Mouse (Mus musculus): ENCODE data around the gene Nav3.

Nav3 gene

DNA sequence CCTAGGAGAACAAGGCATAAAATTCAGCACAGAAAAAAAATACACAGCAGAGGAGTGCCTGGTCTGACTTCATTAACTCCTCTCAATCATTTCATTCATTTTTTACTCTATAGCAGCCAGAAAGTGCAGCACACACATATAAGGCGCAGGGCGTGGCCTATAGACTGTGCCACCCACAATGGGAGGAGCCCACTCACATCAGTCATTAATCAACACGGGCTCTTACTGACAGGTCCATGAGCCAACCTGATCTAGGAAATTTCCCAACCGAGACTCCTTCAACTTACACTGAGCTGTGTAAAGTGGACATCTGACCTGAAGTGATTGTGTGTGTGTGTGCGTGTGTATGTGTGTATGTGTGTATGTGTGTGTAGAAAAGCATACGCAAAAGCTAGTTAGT is 286.6 kb downstream of the Nav3 start:
- no peak for DNase-seq

DNA sequence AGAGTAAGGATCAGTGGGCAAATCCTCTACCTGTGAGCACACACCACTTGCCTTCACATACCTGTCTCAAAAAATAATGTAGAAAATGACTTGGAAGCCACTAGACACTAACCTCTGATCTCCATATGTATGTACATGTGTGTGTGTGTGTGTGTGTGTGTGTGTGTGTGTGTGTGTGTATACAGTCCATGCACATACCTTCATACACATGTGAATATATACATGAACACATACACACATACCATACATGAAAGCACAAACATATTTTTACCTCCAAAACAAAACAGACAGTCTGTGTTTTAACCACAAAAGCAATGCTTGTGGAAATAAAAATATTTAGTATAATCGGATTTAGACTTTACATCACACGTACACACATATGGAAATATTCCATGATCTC is 287.1 kb downstream of the Nav3 start:
- DNase-seq: no peak

DNA sequence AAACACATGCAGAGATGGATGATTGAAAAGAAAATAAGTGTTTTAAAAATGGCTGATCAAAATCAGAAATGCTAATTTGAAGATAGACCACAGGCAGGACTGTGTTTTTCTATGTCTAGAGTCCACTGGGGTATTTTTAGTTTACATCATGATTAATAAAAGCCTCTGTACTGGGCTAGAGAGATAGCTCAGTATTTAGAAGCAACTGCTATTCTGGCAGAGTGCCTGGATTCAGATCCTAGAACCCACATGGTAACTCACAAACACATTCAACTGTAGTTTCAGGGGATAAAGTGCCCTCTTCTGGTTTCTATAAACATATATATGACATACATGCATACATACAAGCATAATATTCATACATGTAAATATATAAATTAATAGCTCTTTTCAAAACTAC is 293.4 kb downstream of the Nav3 start:
- no peak for DNase-seq

DNA sequence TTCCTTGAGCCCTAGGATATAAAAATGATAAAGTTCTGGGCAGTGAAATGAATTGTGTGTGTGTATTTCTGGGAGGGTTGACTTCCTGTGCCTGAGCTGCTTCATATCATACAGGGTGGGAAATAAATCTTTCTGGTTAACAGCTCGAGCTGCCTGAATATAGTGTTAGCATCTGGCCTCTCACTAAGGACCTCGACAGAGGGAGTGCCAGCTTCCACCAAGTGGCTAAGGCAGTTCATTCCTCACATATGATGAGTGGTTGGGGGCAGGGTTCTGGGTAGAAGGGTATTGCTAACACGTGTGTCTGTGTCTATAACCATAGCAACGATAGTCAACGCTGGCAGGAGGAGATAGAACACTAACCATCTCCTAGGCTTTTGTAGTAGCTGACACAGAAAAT is 295.1 kb downstream of the Nav3 start:
- DNase-seq: no peak

DNA sequence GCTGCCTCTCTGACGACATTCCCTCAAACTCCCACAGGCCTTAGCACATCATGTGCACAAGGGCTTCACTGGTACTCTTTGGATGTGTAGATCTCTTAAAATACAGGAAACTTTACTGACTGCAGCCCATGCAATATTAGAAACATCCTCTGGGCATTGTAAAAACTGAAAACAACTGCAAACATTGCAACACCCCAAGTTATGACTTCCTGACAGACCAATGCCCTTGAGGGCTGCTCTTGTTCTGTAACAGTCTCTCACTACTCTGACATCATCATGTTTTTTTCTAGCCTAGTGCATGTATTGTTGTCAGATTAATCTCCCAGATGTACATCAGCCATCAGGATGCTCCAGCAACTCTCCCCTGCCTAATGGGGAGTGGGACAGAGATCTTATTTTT is 296.5 kb downstream of the Nav3 start:
- no peak for DNase-seq

DNA sequence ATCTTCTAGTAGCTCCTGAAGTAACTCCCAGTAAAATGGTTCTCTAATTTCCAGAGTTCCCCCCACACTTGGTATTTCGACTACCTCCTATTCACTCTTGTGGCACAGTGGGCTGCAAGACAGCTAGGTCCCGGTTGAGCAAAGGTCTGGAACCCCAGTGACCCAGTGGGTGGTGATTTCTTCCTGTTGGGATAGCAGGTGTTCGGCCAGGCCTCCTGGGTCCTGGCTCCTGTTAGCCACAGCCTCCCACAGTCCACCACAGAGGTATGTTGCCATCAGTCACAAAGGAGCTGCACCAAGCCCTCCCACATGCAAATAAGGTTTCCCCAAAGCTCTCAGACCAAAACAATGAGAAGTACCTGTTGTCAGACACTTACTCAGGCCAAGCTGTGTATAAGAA is 297.9 kb downstream of the Nav3 start:
- no peak for DNase-seq

DNA sequence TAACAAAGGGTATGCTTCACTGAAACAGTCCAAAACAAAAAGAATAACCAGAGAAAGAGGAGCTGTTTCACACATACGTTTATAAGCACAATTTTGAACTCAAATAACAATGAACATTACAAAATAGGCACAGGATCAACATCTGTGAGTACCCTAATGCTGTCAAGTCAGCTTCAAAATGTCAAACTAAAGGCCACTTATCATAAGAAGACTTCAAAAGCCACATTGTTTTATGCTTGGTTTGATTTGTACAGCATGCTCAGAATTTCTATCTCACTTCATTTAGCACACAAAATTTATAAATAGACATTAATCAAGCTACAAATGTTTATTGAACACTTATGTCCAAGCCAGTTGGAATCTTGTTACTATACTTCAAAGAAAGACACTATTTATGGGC is 299.6 kb downstream of the Nav3 start:
- DNase-seq: no peak

DNA sequence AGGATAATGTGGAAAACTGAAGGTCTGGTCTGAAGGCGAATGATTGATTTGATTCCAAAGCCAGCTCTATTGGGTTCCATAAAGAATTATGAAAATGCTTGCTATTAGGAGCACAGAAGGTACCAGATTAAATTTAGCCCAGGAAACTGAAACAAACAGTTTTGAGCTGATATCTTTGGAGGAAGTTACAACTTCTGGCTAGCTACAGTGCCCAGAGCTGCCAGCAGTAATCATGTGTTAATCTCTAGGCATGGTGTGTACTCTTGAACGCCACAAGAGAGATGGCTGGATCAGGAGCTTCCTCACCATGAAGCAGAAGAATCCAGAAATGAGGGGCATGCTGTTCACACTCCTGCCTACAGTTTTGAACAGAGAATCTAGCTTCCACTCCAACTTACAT is 300.5 kb downstream of the Nav3 start:
- DNase-seq: no peak

DNA sequence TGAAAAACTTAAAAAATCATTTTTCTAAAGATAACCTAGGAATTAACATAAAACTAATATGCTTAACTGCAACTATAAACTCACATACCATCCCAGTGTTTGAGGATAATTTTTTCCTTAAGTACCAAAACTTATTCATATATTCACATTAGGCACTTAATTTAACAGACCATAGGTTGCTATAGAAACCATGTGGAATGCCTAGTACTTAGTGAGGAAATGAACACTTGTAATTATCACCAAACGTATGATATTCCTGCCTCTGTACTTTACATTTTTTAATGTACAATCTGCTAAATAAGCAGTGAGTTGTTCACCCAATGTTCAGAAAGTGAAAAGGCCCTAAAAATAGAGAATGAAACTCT is 301.1 kb downstream of the Nav3 start:
- DNase-seq: no peak

DNA sequence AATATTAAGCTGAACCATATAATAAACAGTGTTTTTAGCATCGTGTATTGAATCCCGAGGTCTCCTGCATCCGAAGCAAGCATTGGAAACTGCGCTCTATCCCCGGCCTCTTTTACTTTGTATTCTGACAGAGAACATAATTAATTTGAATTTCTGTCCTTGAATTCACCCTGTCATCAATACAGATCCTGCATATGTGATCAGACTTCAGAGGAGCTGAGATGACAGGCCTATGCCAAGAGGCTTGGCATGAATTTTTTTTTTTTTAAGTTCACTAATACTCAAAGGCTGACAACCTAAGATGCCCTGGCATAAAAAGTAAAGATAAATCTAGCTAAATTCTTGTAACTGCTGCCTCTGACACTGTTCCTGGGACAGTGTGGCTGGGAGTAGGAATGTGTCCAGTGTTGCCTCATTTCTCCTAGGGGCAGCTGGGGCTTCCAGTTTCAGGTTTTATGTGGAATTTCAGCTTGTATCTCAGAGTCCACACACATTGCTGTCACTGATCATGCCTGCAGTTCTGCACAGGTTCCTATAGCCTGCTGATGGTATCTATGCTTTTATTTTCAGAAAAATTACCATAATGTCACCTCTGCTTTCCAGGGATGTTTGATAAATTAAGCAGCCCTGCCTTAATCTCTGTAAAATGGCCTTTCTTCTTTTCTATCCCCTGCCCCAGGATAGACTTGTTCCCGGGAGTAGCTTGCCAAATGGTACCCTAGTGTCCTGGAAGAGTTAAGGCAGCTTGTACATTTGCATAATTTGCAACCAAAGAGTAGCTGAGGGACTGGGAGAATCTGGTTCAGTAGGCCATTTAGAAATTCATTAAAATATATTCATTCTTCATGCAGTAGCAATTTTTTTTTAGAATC is 301.8 kb downstream of the Nav3 start:
- no peak for DNase-seq

DNA sequence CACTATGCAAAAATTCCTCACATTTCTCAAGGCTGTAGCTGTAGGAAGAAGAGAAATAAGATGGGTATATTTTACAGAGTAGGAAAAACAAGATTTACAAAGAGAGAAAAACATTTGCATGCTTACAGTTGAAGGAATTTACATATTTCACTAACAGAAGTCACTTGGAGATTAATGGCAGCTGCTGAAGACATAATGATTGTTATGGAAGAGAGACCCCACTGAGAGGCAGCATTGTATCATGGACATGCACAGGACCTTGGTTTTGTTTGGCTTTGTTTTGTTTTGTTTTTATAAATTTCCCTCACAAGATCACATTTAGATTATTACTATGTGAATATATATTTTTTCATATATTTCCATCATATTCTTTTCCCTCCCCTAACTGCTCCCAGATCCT is 335.4 kb downstream of the Nav3 start:
- DNase-seq: no peak

DNA sequence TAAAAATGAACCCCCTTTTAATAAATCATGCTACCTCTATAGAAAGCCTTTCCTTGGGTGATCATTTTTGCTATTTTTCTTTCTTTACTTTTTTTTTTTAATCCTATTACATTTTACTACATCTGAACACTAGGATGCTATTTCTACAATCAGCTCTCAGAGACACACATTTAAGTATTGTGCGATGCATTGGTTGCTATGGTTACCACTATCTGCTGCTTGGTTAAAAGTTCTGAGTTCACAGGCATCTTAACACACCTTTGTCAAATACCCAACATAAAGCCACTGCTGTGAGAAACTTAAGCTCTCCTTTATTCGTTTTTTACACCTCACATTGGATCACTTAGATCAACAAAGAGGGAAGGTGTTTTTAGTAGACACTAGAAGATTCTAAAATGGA is 338.7 kb downstream of the Nav3 start:
- DNase-seq: no peak

DNA sequence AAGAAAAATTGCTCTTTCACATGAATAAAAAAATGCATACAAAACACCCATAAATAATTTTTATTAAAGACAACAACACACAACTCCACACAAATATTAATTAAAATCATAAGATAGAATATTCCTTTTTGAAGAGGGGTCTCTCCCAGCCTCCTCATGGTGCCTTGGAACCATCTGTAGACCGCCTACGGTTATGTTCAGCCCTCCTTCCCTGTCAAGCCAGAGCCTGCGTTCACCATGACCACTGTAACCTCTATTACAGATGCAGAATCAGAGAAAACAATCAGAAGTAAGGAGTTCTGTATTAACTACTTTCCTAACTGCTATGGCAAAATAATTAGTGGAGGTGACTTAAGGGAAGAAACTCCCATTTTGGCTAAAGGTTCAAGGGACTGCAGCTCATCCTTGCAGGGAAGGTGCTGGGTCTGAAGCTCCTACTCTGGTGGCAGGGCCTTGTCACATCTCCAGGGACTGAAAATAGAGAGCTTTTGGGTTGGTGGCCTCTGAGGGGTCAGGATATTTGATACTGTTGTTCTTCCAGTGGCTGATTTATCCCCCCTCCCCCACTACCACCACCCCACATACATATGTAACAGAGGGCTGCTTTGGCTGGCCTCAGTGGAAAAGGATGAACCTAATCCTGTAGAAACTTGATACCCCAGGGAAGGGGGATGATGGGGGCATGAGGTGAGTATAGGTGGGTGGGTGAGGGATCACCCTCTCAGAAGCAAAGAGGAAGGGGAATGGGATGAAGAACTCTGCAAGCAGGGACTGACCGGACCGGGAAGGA is 343.1 kb downstream of the Nav3 start:
- no peak for DNase-seq

DNA sequence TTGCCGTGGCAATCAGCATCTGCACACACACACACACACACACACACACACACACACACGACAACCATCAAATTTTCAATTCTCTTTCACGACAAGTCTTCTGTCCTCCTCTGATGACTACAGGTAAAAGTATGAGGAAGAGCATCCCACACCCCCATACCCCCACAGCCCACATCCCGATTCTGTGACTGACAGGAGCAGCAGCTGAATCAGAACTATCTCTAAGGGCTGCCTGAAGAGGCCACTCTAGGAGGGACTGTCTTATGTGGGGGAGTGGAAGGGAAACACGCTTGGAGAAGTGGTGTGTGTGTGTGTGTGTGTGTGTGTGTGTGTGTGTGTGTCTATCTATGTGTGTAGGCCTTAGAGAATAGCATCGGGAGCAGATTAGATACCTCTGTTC is 352.7 kb downstream of the Nav3 start:
- DNase-seq: no peak

DNA sequence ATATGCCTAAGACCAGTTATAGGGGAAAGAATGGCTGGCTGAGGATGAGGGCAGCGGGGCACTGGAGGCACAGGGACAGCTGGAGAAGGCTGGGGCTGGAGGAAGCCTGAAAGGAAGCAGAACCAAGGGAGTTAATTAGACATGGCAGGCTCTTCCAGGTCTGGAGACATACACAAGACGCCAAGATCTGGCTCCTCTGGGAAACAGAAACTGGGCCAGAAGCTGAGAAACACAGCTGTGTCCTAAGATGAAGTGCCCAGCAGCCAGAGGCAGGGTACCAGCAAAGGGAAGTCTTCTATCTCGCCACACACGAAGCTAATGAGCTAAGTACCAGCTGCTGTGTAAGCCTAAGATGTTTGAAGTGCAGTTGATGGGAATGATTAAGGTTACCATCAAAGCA is 353.8 kb downstream of the Nav3 start:
- peak in 1 of 2 experiments; percentile 1 for DNase-seq

DNA sequence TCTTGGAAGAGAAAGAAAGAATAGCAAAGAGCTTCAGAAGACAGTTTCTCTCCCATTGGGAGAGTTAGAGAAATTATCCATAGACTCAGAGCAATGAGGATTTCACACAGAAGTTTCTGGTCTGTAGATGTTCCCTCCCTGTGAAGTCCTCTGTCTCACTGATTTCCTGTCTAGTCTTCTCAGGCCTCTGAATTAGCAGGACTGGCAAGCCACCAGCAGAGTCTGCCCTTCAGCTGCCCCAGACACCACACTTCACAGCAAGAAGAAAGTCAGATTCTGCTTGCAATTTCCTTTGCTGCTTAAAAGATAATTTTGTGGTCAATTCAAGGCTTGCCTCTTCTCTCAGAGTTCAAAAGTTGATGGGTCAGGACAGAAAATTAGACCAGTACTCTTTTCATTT is 361.6 kb downstream of the Nav3 start:
- no peak for DNase-seq

DNA sequence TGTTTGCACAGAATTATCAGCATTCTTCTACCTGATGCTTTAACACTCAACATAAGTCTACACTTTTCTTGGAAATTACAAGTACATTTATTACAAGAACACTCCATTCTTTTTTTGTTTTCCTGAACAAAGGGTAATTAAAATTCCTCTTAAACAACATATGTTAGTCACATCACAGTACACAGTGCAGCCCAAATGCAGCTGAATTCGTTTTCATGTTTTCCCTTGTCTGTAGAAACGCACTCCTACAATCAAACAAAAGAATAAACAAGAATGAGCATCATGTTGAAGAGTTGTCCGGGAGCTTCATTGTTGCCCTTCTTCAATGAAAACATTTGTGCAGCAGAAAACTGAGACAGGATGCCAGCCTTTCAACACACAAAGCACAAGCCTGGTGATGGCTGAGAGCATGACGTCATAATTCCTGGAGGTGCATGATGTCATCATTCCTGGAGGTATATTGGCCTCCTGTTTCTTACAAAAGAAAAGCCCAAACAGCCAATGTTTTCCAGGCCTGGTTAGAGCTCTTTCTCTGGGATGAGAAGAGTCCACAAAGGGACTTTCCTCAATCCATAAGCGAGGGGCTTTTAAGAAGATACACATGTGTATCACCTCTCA is 367.5 kb downstream of the Nav3 start:
- no peak for DNase-seq

DNA sequence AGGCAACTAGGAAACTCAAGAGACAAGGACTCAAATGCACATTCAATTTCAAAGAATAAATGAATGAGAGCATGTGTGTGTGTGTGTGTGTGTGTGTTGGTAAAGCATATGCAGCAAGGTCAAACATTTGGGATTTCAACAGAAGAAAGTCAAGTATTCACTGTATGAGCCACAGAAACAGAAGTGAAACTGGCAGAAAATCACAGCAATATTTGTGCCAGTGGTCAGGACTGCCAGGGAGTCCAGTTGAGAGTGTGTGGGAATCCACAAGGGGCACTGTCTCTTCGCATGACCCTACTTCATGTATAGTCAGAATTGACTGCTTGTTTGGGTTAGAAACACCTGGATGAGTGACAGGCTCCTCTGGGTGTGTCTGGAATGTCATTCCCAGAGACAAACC is 370.1 kb downstream of the Nav3 start:
- DNase-seq: no peak

DNA sequence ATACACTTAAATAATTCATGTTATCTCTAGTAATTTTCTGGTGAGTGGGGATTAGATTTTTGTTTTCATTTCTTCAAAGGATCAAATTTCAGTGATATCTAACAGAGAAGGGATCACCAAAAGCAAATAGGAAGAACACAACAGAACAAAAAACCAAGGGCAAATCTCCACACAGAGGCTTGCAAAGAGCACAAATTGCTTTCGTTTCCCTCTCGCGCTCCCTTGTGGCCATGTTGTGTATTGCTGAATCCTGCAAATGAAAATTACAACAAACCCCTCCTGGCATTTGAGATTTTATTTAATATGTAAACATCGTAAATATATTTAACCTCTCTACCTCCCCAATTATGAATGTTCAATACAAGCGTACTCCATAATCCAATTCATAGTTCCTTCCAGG is 370.8 kb downstream of the Nav3 start:
- peak in 1 of 2 experiments; percentile 3 for DNase-seq

DNA sequence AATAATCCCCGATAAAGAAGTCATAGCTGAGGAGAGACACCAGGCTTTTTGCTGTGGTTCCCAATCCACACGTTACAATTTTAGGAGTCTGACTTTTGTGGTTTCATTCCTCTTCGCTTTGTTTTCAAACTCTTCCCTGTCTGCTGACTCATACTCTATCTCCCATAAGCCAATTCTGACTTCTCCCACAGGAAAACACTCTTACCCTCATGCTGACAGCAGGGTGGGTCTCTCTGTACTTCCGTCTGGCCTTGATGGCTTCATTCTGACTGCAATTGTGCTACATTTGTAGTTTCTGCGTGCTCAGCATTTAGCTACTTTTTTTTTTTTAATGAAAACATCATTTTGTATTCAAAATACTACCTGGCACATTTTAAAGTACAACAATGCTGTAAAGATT is 379.4 kb downstream of the Nav3 start:
- DNase-seq: no peak

DNA sequence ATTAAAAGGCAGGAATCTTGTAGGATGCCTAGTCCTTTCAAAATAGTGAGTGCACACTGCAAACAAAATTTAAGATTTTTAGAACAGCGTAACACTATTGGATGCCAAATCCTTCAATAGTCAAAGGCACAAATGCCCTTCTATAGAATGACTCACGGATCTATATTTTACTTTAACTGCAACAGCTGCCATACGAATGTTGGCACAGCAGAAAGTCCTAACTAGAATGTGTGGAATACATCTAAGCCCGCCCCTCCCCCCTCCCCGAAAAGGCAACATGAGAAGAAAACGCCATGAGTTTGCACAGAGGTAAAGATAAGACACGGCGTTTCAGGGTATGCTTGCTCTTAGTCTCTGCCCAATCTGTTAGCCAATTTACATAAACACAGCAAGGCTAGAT is 383.6 kb downstream of the Nav3 start:
- DNase-seq: no peak

DNA sequence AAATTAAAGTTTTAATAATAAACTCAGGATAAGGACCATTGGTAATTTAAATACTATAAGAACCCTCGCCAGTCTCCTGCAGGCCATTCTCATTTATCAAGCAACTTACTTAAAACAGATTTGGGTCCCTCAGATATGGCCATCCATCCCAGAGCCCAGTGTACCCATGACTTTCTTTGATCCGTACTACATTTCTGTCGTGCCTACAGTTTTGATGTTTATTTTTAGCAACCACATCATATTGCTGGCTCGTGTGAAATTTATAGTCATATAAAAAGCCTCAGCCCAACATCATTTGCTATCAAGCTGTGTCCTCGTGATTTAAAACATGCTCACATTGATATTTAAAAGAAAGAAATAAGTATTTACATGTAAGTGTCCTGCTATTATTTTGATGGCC is 394.8 kb downstream of the Nav3 start:
- DNase-seq: no peak

DNA sequence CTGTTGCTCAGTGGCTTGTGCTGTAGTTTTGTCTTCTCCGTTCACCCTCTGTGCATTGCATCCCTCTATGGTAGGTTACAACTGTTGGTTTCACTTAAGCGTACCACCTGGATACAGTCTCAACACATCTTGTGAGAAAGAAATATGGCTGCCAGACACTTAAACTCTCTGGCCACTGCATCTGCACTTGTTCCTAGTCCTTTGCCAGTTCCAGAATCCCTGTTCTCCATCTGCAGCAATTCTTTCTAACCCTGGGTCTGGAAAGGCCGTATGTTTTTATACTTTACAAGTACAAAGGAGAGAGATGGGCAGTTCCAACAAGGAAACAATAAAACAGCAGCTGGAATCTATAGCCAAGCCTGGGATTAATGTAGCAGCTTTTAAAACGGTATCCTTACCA is 418.5 kb downstream of the Nav3 start:
- no peak for DNase-seq

DNA sequence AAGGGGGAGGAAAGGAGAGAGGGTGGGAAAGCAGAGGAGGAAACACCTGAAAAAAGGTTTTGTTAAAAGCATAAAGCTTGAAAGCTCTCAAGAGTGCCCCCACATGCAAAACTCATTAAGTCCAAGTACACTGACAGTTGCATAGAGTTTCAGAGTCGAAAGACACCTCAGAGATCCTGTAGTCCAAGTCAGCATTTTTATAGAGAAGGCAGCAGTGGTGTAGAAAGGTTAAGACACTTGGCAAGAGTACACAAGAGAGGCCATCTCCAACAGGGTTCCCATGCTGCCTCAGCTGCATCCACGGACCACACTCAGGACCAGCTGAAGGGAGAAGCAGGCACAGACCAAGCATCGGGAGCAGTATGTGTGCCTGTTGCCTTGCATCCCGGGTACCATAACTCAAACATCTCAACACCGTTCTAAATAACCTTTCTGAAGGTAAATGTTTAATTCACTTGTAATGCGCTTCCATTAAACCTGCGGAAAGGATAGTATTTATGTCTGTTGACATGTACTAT is 421.4 kb downstream of the Nav3 start:
- no peak for DNase-seq
